Mouse (Mus musculus): Measurements from ENCODE around the gene Lhfpl1.
"Not testable (repeated sequence)": the region's sequence is repeated elsewhere in the genome, so short reads cannot be mapped to it uniquely, and the experiment has no call there.

Lhfpl1 gene

DNA sequence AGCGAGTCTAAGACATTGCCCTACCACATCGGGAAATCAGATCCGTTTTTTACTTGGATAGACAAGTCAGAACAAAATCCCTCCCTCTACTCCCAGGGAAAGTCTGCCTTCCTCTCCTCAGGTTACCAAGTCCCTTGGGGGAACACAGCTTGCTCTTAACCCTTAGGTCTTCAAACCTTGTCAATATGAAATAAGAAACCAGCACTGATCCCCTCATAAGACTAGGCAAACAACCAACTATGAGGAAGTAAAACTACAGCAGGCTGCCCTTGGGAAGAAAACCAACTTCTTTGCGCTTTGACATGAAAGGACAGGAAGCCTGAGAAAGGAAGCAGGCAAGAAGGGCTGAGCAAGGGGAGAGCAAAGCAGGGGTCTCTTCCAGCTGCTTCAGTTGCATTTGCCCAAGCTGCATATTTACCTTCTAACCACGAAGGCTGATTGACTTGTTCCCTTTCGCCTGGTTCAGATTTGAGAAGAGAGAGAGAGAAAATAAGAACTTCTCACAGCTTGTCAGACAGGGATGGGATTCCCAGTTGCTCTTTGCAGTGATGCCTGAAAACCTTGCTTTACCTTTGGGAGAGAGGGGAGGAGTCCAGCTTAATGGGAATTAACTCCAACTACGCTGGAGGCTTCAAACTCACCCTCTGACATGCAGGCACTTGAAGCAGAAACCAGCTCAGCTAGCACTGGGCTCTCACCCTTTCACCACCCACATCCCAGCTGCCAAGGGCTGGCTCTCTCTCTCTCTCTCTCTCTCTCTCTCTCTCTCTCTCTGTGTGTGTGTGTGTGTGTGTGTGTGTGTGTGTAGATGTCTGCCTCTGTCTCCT lies at the start of gene Lhfpl1:
TSS of gene Lhfpl1 (minus strand) at position 713 of the 827 bp plus-strand sequence.
- DNase-seq = peak in 1 of 2 experiments; percentile 3

DNA sequence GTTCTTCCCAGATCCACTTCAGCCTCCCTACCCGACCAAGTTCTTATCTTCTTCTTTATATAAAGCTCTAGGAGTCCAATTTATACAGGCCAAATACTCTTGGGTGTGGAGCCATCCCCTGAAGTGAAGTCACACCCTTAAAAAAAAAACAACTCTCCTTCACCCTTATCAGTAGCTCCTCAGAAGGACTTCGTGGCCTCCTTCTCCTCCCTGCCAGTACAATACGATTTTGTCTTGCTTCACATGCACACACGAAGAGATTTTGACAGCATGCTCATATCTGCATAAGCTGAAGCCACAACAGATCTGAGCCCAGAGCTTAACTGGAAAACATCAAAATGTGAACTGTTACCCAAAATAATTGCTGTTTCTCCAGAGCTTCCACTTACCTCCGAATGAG lies 22.9 kb upstream of the Lhfpl1 start:
- DNase-seq = no peak

DNA sequence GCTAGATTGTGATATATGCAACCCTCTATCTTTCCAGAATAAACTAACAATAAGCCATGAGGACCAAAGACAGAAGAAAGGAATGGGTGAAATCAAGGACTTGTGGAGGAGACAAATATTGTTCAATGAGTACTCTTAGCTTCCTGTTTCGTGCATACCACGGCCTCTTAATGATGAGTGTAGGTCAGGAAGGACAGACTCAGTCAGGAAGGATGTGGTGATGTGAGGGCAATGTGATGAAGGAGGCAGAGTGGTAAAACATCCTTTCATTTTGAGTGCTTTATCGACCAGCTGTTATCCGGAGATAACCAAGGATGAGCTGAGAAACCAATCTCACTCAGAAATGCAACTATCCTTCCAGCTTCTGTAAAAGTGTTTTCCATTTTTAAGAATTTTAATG lies 13.6 kb upstream of the Lhfpl1 start:
- DNase-seq = no peak

DNA sequence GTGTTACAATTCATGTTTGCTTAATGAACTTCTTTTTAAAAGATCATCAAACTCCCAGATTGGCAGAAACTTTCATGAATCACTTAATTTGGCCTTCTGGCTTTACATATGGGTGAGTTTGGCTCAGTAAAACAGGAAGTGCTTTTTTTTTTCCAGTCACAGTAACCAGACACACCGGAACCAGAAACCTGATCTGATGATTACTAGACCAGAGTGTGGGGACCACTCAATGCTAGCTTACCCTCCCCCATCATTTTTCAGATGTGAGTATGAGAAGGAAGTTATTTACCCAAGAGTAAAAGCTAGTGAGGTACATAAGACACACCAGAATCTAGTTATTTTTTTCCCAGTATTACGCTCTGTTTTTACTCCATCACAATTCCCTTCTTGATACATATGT lies 6.5 kb downstream of the Lhfpl1 start:
- DNase-seq = no peak

DNA sequence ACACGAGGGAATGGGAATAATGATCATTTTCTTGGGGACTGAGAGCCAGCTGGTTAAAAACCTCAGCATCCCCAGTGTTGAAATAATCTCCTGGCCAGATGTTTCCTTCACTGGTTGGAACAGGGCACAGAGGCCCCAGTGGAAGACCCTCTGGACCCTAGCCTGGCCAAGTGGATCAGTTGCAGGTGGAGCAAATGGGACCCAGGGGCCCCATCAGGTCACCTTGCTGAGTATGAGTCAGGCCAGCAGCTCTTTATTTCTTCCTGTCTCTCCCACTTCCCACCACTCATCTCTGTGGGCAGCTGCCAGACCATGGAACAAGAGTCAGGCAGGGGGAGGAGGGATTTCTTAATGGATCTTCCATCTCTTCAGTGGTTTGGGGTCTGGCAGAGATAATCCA lies 12.7 kb downstream of the Lhfpl1 start:
- DNase-seq = no peak

DNA sequence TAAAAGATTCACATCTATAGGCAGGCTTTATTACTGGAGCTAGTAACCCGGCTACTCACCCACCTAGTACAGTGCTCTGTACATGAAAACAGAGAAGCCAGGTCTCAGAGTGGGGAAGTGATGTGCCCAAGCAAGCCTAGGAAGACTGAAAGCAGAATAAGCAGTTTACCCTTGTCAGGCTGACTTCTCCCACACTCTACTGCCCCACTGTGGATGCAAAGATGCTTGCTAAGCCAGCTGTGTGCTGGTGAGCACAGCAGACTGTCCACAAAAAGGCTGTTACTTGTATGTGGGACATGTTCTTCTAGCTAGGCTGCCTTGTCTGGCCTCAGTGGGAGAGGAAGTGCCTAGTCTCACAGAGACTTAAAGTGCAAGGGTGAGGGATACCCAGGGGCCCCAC lies 40.3 kb downstream of the Lhfpl1 start:
- DNase-seq = no peak

DNA sequence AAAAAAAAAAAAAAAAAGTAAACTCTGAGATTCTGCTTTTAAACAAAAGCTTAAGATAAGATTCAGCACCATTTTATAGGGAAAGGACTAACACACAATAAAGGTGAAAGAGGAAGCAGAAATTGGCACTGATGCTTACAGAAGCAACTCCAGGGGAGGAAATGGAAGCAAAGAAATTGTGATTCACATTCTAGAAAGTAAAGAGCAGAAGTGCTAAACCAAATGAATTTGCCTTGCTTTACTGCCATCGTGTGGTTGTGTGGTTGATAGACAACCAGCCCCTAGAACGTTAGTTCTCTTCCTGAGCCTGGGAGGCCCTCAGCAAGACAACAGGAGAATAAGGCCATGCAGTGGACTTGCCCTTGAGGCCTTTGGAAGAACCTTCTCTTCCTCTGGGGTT lies 41.7 kb downstream of the Lhfpl1 start:
- DNase-seq = no peak

DNA sequence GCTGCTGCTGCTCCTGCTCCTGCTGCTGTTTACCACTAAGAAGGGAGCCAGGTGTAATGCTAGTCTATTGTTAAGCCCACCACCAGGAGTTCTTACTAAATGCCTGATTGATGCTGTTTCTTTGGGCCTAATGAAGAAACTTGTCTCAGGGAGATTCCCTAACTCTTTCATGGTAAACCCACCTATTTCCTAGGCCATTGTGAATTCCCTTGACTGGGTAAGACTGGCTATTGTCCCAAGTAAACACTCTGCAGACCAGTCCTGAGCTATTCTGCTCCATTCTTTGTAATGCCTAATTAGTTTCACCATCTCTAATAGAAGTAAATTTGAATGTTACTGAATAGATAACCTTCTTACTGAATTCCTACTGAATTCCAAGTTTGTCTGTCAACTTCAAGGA lies 48.7 kb downstream of the Lhfpl1 start:
- not testable (repeated sequence) for DNase-seq

DNA sequence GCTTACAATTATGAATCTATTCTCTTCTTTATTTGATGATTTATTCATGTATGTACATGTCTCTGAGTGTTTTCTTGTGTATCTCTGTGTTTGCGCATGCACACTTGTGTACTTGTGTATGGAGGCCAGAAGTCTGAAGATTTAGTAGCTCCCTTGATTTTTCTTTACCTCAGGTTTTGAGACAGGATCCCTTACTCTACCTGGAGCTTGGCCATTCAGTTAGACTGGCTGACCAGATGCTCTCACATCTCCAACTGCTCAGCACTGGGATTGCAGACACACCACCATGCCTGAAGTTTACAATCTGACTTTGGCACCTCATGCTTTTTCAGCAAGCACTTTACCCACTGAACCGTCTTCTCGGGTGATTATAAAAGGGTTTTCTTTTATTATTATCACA lies 76.7 kb downstream of the Lhfpl1 start:
- DNase-seq = no peak

DNA sequence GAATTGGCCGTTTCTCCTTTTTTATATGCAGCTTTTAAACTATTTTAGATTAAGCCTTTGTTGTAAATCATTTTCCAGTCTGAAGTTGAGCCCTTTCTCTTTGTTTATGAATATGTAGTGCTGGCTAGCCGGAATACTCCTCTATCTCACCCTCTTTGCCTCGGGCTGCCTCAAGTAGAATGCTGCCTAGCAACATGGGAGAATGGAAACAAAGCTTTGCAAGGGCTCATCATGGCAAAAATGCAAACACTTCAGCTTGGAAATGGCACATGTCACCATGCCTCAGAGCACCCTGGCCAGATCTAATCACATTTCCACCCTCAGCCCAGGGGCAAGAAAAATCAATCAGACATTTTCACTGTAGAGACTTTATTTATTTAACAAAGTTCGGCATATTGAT lies 77.1 kb downstream of the Lhfpl1 start:
- no peak for DNase-seq

DNA sequence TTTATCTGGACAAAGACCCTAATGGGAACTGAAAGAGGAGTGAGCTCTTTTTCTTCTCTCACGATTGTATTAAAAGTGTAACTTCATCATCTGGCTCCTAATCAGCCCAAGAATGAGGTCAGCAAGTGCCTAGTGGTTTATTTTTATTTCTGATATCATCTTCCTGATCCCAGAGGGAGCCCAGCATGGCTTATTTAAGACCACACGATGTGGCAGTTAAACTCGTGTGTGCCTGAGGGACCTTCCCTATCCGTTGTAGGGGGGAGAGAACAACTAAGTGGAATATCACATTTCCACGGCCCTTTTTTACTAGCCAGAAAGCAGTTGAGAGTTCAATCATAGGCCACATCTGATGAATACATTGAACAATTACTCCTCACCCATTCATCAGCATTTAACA lies 87.1 kb downstream of the Lhfpl1 start:
- DNase-seq = no peak
